Mouse (Mus musculus) skeletal muscle tissue, adult 2 months (tissue): Measurements from ENCODE around the gene Ermap.

Experiments used
- DNase-seq: peaks from one replicate; pipeline ENCODE4 v3.0.0-alpha.2; 2012; ENCODE audit warnings: low read depth, low spot score

Gene Ermap

GRCm38 (mm10) chr4:119138171-119138570 is 51.6 kb downstream of the Ermap start:
- no peak for DNase-seq

GRCm38 (mm10) chr4:119137313-119137712 is 52.5 kb downstream of the Ermap start:
- DNase-seq: no peak

- no peak for DNase-seq
These were observed 56.0 kb downstream of the Ermap start for GRCm38 (mm10) chr4:119133860-119134259.

- DNase-seq: no peak
These were observed 56.5 kb downstream of the Ermap start for GRCm38 (mm10) chr4:119133306-119133705.

DNA sequence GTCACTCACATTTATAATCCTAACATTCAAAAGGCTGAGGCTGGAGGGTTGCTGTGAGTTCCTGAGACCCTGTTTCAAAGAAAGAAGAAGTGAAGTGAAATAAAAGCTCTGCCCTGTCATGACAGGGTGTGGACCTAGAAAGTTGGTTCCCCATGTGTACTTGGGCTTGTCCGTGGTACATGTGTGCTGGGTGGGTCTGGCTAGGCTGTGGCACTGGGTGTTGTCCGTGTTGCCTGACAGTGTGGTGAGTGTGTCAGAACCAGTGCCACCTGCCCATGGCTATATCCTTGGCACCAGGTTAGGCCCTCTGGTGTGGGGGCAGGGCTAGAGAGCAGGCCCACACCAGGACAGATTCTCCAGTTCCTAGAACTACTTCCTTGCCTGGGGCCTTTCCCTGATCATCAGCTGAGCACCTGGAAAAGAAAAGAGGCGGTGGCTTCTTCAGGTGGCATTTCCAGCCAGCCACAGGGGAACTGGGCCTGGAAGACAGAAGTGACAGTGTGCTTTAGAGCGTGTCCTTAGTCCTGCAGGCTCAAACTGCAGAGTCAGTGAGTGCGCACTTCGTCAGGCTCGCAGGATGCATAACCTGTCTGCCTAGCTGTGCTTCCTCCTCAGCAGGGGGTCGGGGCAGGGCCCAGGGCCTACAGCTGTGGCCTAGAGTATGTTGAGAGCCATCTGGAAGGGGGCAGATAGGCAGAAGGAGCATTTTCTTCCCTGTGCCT is 58.5 kb downstream of the Ermap start:
- no peak for DNase-seq

GRCm38 (mm10) chr4:119129096-119129495 is 60.7 kb downstream of the Ermap start:
- DNase-seq: no peak

DNA sequence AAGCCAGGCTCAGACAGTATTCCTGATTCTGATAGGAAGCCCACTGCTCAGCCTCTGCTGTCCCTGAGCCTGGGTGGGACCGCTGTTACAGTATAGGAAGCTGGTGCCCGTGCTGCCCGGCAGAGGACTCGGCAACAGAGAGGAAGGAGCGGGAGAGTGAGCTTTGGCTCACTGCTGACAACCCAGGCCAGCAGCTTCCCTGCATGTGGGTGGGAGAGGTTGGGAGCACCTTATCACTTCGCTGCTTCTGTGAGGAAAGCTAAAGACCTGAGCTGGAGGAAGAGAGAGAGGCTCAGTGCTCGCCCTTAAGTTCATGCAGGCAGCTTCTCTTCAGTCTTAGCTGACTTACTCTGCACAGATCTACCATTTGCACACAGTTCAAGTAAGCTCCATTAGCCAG is 61.3 kb downstream of the Ermap start:
- DNase-seq: no peak

GRCm38 (mm10) chr4:119127229-119127628 is 62.6 kb downstream of the Ermap start:
- no peak for DNase-seq

GRCm38 (mm10) chr4:119125577-119126270 is 64.1 kb downstream of the Ermap start:
- DNase-seq: no peak
